Mouse (Mus musculus) intestine, embryonic 14.5 days (tissue): ENCODE results near the gene Erg28. TPM values are rescaled to one million over a fixed set of nuclear protein-coding genes. Genes with fewer than 3 reads are reported as not detected.

ENCODE experiments used
- ATAC-seq: fragments of 200-750 bp; cut with Nextera tagmentation; replicated peaks from 2 replicates; pipeline ENCODE4 v1.8.0; 2017; ENCODE audit warnings: low read depth, moderate number of reproducible peaks, moderate TSS enrichment, moderate library complexity; ENCODE audit not compliant: low FRiP score, low TSS enrichment
- DNase-seq: peaks from one replicate; pipeline ENCODE4 v3.0.0-alpha.2; 2018; ENCODE audit warnings: low spot score
- H3K27ac ChIP-seq: fragments of 300-500 bp; sonication (generic); 2 replicates; pipeline ENCODE4 v1.5.1; 2014; ENCODE audit warnings: low read depth, mild to moderate bottlenecking, control low read depth
- H3K27me3 ChIP-seq: fragments of 300-500 bp; sonication (generic); replicated peaks from 2 replicates; pipeline ENCODE4 v1.6.1; 2014; ENCODE audit warnings: low read length, control low read depth; ENCODE audit not compliant: control insufficient read depth, insufficient read depth
- H3K36me3 ChIP-seq: fragments of 300-500 bp; sonication (generic); 2 replicates; pipeline ENCODE4 v1.6.1; 2014; ENCODE audit warnings: low read length, control low read depth; ENCODE audit not compliant: control insufficient read depth, insufficient read depth
- H3K4me1 ChIP-seq: fragments of 300-500 bp; sonication (generic); replicated peaks from 2 replicates; pipeline ENCODE4 v1.6.1; 2014; ENCODE audit warnings: low read length, control low read depth, mixed read lengths; ENCODE audit not compliant: control insufficient read depth, insufficient read depth
- H3K4me2 ChIP-seq: fragments of 300-500 bp; sonication (generic); 2 replicates; pipeline ENCODE4 v1.6.1; 2014; ENCODE audit warnings: low read length
- H3K4me3 ChIP-seq: fragments of 300-500 bp; sonication (generic); 2 replicates; pipeline ENCODE4 v1.5.1; 2014; ENCODE audit warnings: low read depth, low read length, control low read depth, mixed read lengths
- H3K9ac ChIP-seq: fragments of 300-500 bp; sonication (generic); 2 replicates; pipeline ENCODE4 v1.6.1; 2014; ENCODE audit warnings: mild to moderate bottlenecking, low read length
- H3K9me3 ChIP-seq: fragments of 300-500 bp; sonication (generic); 2 replicates; pipeline ENCODE4 v1.6.1; 2016; ENCODE audit warnings: low read length, control low read depth; ENCODE audit not compliant: control insufficient read depth
- WGBS: fragments of 180-500 bp; shearing (Covaris S2); extraction: QIAGEN DNeasy Blood & Tissue Kit; methylation state at CpG from one replicate; pipeline ENCODE4 v1.1.7; 2014; 5-methylcytosine and 5-hydroxymethylcytosine counted together
- polyA plus RNA-seq: library from polyadenylated mRNA; unstranded; fragments of >200 nt; fragmentation: Nextera tagmentation; extraction: Ambion mirVana; gene quantifications from 2 replicates; pipeline ENCODE4 v1.2.1, GENCODE M21; 2014

Gene Erg28
- polyA plus RNA-seq: 122 and 134 TPM in 2 replicates

- Histone ChIP-seq H3K27me3 (no peaks in the 10 kb centered on the region), H3K4me3 (peak within 1 kb of the TSS; percentile 83), H3K36me3 (peaks cover 40% of the 10 kb centered on the region), H3K9me3 (no peaks in the 10 kb centered on the region), H3K9ac (peak within 1 kb of the TSS; percentile 62), H3K4me2 (peak within 1 kb of the TSS; percentile 64), H3K4me1 (peaks cover 8% of the 10 kb centered on the region; the same call in 1 of the 2 replicates), H3K27ac (peak within 1 kb of the TSS; percentile 99)
- peak; percentile 100 for DNase-seq
- ATAC-seq: peak; percentile 99
- WGBS: under 1% methylated on average over 67 of the region's 67 CpGs
Measured at GRCm38 (mm10) chr12:85824438-85825264, at the start of gene Erg28, which contains the start of gene Ttll5. Gene Erg28, minus strand, starts transcription at chr12:85824550. Gene Ttll5, plus strand, starts transcription at chr12:85824659.

- 50% methylated on average over 6 of the region's 6 CpGs for WGBS
- Histone ChIP-seq H3K4me1 (0 out of 2 replicates have a peak, but pooled peaks cover 3% of the 10 kb centered on the region), H3K9me3 (no peaks in the 10 kb centered on the region), H3K27me3 (no peaks in the 10 kb centered on the region), H3K9ac (no peak overlapping the region), H3K27ac (no peak overlapping the region), H3K36me3 (no peaks in the 10 kb centered on the region), H3K4me3 (no peak overlapping the region), H3K4me2 (no peak overlapping the region)
- DNase-seq: no peak
- no peak for ATAC-seq
Measured at GRCm38 (mm10) chr12:85869423-85869822, 45.1 kb upstream of the Erg28 start.

DNA sequence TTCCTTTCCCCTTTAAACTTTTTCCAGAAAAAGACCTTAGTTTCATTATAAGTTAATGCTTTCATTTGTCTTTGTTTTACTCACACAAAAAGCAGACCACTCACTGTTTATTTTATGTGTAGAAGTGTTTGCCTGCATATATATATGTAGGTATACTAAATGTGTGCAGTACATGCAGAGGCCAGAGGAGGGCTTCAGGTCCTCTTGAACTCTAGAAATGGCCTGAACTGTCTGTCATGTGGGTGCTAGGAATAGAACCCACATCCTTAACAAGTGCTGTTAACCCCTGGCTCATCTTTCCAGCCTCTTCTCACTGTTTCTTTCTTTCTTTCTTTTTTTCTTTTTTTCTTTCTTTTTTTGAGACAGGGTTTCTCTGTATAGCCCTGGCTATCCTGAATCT, 42.8 kb upstream of the Erg28 start:
- Histone ChIP-seq H3K9ac (no peak overlapping the region), H3K4me1 (0 out of 2 replicates have a peak, but pooled peaks cover 3% of the 10 kb centered on the region), H3K27me3 (no peaks in the 10 kb centered on the region), H3K9me3 (no peaks in the 10 kb centered on the region), H3K27ac (no peak overlapping the region), H3K4me2 (no peak overlapping the region), H3K4me3 (no peak overlapping the region), H3K36me3 (peaks cover 4% of the 10 kb centered on the region; the same call in 1 of the 2 replicates)
- ATAC-seq (no peak), DNase-seq (no peak)

DNA sequence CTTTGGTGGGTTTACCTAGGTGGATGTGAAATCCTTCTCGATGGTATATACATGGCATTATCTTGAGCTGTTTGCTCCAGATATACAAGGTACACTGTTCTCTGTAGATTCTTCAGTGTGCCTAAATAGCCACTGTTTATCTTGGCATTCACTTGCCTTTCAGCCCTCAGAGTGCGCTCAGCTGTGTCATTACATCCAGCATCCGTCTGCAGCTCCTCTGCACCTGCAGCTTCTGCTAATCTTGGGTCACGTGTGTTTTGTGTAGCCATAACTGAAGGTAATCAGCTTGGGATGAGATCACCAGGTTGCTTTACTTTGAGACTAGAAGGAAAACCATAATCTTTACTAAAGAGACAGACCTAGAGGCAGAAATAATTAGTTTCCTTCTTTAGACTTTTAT, 42.3 kb upstream of the Erg28 start:
- Histone ChIP-seq H3K4me3 (no peak overlapping the region), H3K27ac (no peak overlapping the region), H3K27me3 (no peaks in the 10 kb centered on the region), H3K9ac (no peak overlapping the region), H3K9me3 (no peaks in the 10 kb centered on the region), H3K4me2 (no peak overlapping the region), H3K4me1 (0 out of 2 replicates have a peak, but pooled peaks cover 3% of the 10 kb centered on the region), H3K36me3 (peaks cover 4% of the 10 kb centered on the region; the same call in 1 of the 2 replicates)
- 70% methylated on average over 4 of the region's 4 CpGs for WGBS
- no peak for DNase-seq
- ATAC-seq: no peak

DNA sequence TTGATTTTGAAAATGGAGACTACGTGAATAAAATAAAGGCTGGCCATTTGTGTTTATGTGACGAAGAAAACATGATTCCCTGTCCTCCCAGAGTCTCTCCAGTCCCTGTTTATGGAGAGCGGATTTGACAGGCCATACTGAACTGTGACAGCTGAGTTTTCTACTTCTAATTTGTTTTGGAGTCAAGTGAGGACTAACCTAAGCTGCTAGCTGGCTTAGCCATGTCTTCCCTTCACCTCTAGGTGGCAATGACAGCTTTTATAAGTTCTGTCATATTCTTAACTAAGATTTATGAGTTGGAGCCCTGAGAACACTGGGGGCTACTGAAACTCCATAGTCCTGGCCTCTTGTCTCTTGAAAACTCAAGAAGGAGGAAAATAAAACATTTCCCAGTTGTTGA, 41.2 kb upstream of the Erg28 start:
- 78% methylated on average over 3 of the region's 3 CpGs for WGBS
- DNase-seq (no peak), ATAC-seq (no peak)
- Histone ChIP-seq H3K27me3 (no peaks in the 10 kb centered on the region), H3K36me3 (peaks cover 4% of the 10 kb centered on the region; the same call in 1 of the 2 replicates), H3K27ac (no peak overlapping the region), H3K4me1 (0 out of 2 replicates have a peak, but pooled peaks cover 3% of the 10 kb centered on the region), H3K9me3 (no peaks in the 10 kb centered on the region), H3K9ac (no peak overlapping the region), H3K4me3 (no peak overlapping the region), H3K4me2 (no peak overlapping the region)

GRCm38 (mm10) chr12:85862514-85862913, 38.2 kb upstream of the Erg28 start:
- H3K4me1 ChIP-seq: 0 out of 2 replicates have a peak, but pooled peaks cover 3% of the 10 kb centered on the region
- ATAC-seq (no peak), DNase-seq (no peak)
- no peaks in the 10 kb centered on the region for H3K9me3 ChIP-seq
- H3K27me3 ChIP-seq: no peaks in the 10 kb centered on the region
- WGBS: 34% methylated on average over 2 of the region's 2 CpGs
- no peak overlapping the region for H3K4me2 ChIP-seq
- H3K9ac ChIP-seq: no peak overlapping the region
- 0 out of 2 replicates have a peak overlapping the region, but pooled peaks have one; percentile 24 for H3K27ac ChIP-seq
- no peak overlapping the region for H3K4me3 ChIP-seq
- peaks cover 4% of the 10 kb centered on the region; the same call in 1 of the 2 replicates for H3K36me3 ChIP-seq

DNA sequence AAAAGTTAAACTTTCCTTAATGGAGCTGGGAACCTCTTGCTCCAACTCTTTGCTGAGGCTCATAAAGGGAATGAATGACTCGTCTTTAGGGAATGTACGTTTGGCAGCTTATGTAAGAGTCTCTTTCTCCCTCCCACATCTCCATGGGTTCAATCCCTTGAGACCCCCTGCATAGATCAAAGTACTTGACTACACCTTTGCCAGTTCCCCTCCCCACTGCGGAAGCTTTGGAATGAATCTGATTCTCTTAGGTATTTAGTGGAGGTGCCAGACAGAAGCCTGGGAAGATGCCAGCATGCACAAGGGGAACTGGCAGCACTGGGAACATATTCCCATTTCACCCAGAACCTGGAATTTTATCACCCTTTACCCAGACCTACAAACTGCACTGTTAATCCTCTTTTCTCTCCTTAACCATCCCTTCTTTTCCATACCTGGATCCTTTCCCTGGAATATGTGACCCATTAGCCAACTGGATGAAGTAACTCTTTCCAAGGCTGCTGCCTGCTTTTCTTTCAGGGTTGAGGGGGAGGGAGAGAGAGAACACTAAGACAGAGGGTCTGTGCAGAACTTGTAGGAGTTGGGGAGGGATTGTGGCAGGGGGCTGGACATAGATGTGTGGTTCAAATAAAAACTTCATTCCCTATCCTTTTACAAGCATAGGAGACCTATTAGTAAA, 35.3 kb upstream of the Erg28 start:
- DNase-seq: no peak
- H3K36me3 ChIP-seq: peaks cover 4% of the 10 kb centered on the region; the same call in 1 of the 2 replicates
- no peak overlapping the region for H3K4me2 ChIP-seq
- no peak for ATAC-seq
- H3K9me3 ChIP-seq: no peaks in the 10 kb centered on the region
- no peak overlapping the region for H3K4me3 ChIP-seq
- H3K27ac ChIP-seq: no peak overlapping the region
- 54% methylated on average over 3 of the region's 3 CpGs for WGBS
- no peak overlapping the region for H3K9ac ChIP-seq
- no peaks in the 10 kb centered on the region for H3K4me1 ChIP-seq
- no peaks in the 10 kb centered on the region for H3K27me3 ChIP-seq

DNA sequence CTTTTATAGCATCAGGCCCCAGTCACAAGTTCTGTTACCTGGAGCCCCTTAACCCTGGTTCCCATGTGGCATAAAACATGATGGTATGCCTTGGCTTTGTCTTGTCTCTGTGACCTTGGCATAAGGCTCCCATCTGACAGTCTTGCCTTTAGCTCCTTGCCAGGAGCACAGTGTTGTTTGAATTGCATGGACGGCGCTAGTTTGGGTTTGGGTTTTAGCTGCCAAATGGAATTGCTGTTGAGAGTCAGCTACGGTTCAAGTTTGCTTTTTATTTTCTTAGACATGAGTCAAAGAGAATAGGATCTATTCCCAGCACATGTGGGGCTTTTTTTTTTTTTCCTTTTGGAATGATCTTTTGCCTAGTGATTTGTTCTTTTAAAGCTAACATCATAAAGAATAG, 34.8 kb upstream of the Erg28 start:
- Histone ChIP-seq H3K27me3 (no peaks in the 10 kb centered on the region), H3K4me2 (no peak overlapping the region), H3K36me3 (peaks cover 4% of the 10 kb centered on the region; the same call in 1 of the 2 replicates), H3K27ac (no peak overlapping the region), H3K9me3 (no peaks in the 10 kb centered on the region), H3K4me1 (no peaks in the 10 kb centered on the region), H3K4me3 (no peak overlapping the region), H3K9ac (no peak overlapping the region)
- WGBS: 76% methylated on average over 3 of the region's 3 CpGs
- ATAC-seq (no peak), DNase-seq (no peak)
